Mouse (Mus musculus) intestine, embryonic 15.5 days (tissue): ENCODE data around the gene Tnfrsf11a. TPM values are rescaled to one million over a fixed set of nuclear protein-coding genes. Genes with fewer than 3 reads are reported as not detected.
"Not testable (repeated sequence)": the region's sequence is repeated elsewhere in the genome, so short reads cannot be mapped to it uniquely, and the experiment has no call there.

ENCODE experiments used
- ATAC-seq: fragments of 200-750 bp; cut with Nextera tagmentation; 2 replicates; pipeline ENCODE4 v1.8.0; 2017; ENCODE audit warnings: moderate TSS enrichment, moderate library complexity
- H3K27ac ChIP-seq: fragments of 300-500 bp; sonication (generic); 2 replicates; pipeline ENCODE4 v1.5.1; 2015; ENCODE audit warnings: mild to moderate bottlenecking, inconsistent platforms
- H3K27me3 ChIP-seq: fragments of 300-500 bp; sonication (generic); replicated peaks from 2 replicates; pipeline ENCODE4 v1.6.1; 2015; ENCODE audit warnings: inconsistent platforms
- H3K36me3 ChIP-seq: fragments of 300-500 bp; sonication (generic); 2 replicates; pipeline ENCODE4 v1.6.1; 2015; ENCODE audit warnings: inconsistent platforms
- H3K4me1 ChIP-seq: fragments of 300-500 bp; sonication (generic); replicated peaks from 2 replicates; pipeline ENCODE4 v1.6.1; 2015; ENCODE audit warnings: inconsistent platforms
- H3K4me2 ChIP-seq: fragments of 300-500 bp; sonication (generic); replicated peaks from 2 replicates; pipeline ENCODE4 v1.6.1; 2015; ENCODE audit warnings: mild to moderate bottlenecking, inconsistent platforms
- H3K4me3 ChIP-seq: fragments of 300-500 bp; sonication (generic); replicated peaks from 2 replicates; pipeline ENCODE4 v1.5.1; 2015; ENCODE audit warnings: inconsistent platforms
- H3K9ac ChIP-seq: fragments of 300-500 bp; sonication (generic); 2 replicates; pipeline ENCODE4 v1.6.1; 2015; ENCODE audit warnings: inconsistent platforms
- H3K9me3 ChIP-seq: fragments of 300-500 bp; sonication (generic); 2 replicates; pipeline ENCODE4 v1.6.1; 2016; ENCODE audit warnings: inconsistent platforms
- WGBS: fragments of 180-500 bp; shearing (Covaris S2); methylation state at CpG from one replicate; pipeline ENCODE4 v1.1.7; 2015; 5-methylcytosine and 5-hydroxymethylcytosine counted together
- polyA plus RNA-seq: library from polyadenylated mRNA; unstranded; fragments of >200 nt; fragmentation: Nextera tagmentation; extraction: Ambion mirVana; gene quantifications from 2 replicates; pipeline ENCODE4 v1.2.1, GENCODE M21; 2015

Gene Tnfrsf11a
- polyA plus RNA-seq, 1 experiment from 2014 or later: 9.1 TPM

DNA sequence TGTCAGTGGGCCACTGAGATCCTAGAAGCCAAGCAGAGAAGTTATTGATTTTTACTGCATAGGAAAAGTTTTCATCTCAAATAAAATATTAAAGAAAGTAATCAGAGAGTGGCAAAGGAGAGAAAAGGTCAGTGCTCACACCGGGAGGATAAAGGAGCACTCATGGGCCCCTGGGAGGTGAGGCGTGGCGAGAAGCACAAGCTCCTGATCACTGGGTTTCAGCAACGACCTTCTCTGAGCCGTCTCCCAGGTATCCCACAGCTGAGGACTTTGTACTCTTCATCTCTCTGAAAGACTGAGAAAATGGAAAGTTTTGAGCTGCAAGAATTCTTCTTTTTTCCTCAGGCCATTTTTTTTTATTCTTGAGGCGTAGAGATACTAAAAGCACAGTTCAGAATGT is 14.2 kb downstream of the Tnfrsf11a start:
- no peak overlapping the region for H3K4me3 ChIP-seq
- no peak overlapping the region for H3K27ac ChIP-seq
- H3K9ac ChIP-seq: no peak overlapping the region
- no peak overlapping the region for H3K4me2 ChIP-seq
- no peaks in the 10 kb centered on the region for H3K27me3 ChIP-seq
- 0 out of 2 replicates have a peak, but pooled peaks cover 8% of the 10 kb centered on the region for H3K4me1 ChIP-seq
- no peaks in the 10 kb centered on the region for H3K36me3 ChIP-seq
- H3K9me3 ChIP-seq: peaks cover 4% of the 10 kb centered on the region; the same call in 1 of the 2 replicates
- WGBS: 74% methylated on average over 6 of the region's 6 CpGs
- ATAC-seq: peak; percentile 55; the same call in 1 of the 2 replicates

DNA sequence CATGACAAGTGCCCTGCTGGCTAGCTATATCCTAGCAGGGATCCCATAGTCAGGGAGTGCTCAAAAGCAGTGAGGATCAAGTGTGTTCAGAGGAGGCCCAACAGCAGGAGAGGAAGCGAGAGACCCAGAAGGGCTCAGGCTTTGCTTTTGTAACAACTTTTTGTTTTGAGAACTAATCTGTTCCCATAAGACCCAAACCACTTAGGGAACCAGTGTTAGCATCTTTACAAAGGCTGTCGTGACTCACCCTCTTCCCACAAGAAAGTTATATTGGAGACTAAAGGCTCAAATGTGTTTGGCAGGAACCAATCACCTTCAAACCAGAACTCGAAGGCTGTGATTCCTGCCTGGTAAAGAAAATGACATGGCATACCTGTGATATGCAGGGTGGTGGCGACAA is 15.2 kb downstream of the Tnfrsf11a start:
- Histone ChIP-seq H3K4me2 (no peak overlapping the region), H3K9me3 (peaks cover 4% of the 10 kb centered on the region; the same call in 1 of the 2 replicates), H3K9ac (no peak overlapping the region), H3K36me3 (no peaks in the 10 kb centered on the region), H3K27me3 (no peaks in the 10 kb centered on the region), H3K4me3 (no peak overlapping the region), H3K4me1 (0 out of 2 replicates have a peak, but pooled peaks cover 5% of the 10 kb centered on the region), H3K27ac (no peak overlapping the region)
- 85% methylated on average over 4 of the region's 4 CpGs for WGBS
- no peak for ATAC-seq

- Histone ChIP-seq H3K27ac (no peak overlapping the region), H3K36me3 (no peaks in the 10 kb centered on the region), H3K27me3 (no peaks in the 10 kb centered on the region), H3K9ac (no peak overlapping the region), H3K4me3 (no peak overlapping the region), H3K4me1 (no peaks in the 10 kb centered on the region; the same call in 1 of the 2 replicates), H3K9me3 (peaks cover 4% of the 10 kb centered on the region; the same call in 1 of the 2 replicates), H3K4me2 (no peak overlapping the region)
- ATAC-seq: no peak
- 82% methylated on average over 6 of the region's 6 CpGs for WGBS
Measured at GRCm38 (mm10) chr1:105800570-105800969, 20.1 kb downstream of the Tnfrsf11a start.

GRCm38 (mm10) chr1:105801252-105801651 is 20.7 kb downstream of the Tnfrsf11a start:
- Histone ChIP-seq H3K4me1 (no peaks in the 10 kb centered on the region; the same call in 1 of the 2 replicates), H3K27me3 (no peaks in the 10 kb centered on the region), H3K4me2 (no peak overlapping the region), H3K9ac (no peak overlapping the region), H3K27ac (no peak overlapping the region), H3K4me3 (no peak overlapping the region), H3K9me3 (no peaks in the 10 kb centered on the region), H3K36me3 (no peaks in the 10 kb centered on the region)
- ATAC-seq: no peak

DNA sequence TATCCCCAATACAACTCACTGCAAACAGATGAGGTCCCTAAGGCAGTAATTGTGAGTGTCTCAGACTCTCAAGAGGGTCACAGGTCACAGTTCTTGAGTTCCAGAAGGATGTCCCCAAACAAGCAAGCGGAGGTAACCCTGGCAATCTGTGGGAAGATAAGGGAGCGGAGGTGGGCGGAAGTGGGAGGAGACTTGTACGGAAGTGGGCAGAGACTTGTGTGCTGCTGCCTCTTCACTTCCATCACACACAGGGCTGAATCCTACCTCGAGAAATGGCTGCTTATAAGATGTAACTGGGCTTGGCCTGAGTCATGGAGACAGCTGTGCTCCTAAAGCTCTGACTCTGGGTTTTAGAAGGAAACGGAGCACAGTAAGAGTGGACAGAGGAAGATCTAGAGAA is 22.4 kb downstream of the Tnfrsf11a start:
- no peak overlapping the region for H3K4me2 ChIP-seq
- no peak overlapping the region for H3K27ac ChIP-seq
- H3K4me3 ChIP-seq: no peak overlapping the region
- no peak for ATAC-seq
- no peaks in the 10 kb centered on the region for H3K27me3 ChIP-seq
- no peaks in the 10 kb centered on the region for H3K36me3 ChIP-seq
- no peaks in the 10 kb centered on the region; the same call in 1 of the 2 replicates for H3K4me1 ChIP-seq
- no peaks in the 10 kb centered on the region for H3K9me3 ChIP-seq
- H3K9ac ChIP-seq: no peak overlapping the region
- WGBS: 47% methylated on average over 6 of the region's 6 CpGs

- no peak for ATAC-seq
- Histone ChIP-seq H3K36me3 (no peaks in the 10 kb centered on the region), H3K4me1 (no peaks in the 10 kb centered on the region; the same call in 1 of the 2 replicates), H3K27me3 (no peaks in the 10 kb centered on the region), H3K9ac (no peak overlapping the region), H3K9me3 (no peaks in the 10 kb centered on the region), H3K4me3 (no peak overlapping the region), H3K27ac (no peak overlapping the region), H3K4me2 (no peak overlapping the region)
- 63% methylated on average over 3 of the region's 3 CpGs for WGBS
Measured at GRCm38 (mm10) chr1:105804285-105804684, 23.8 kb downstream of the Tnfrsf11a start.

DNA sequence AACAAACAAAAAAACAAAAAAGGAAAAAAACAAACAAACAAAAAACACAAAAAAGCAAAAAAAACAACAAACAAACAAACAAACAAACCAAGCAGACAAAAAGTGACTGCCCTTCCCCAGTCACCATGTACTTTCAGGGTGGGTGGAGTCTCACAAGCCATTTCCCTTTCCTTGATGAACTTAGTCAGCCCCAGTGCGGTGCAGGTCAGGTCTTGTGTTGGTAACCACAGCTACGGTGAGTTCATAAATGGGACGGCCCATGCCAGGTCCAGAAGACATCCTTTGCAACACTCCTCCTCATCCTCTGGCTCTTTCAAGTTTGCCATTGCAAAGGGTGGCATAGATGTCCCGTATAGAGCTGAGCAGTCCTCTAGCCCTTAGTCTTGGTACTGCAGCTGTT is 25.0 kb downstream of the Tnfrsf11a start:
- no peak overlapping the region for H3K27ac ChIP-seq
- H3K4me2 ChIP-seq: no peak overlapping the region
- H3K36me3 ChIP-seq: no peaks in the 10 kb centered on the region
- WGBS: 83% methylated on average over 4 of the region's 4 CpGs
- ATAC-seq: peak; percentile 7; the same call in 1 of the 2 replicates
- H3K27me3 ChIP-seq: no peaks in the 10 kb centered on the region
- no peaks in the 10 kb centered on the region; the same call in 1 of the 2 replicates for H3K4me1 ChIP-seq
- H3K4me3 ChIP-seq: no peak overlapping the region
- no peaks in the 10 kb centered on the region for H3K9me3 ChIP-seq
- H3K9ac ChIP-seq: no peak overlapping the region

- peak; percentile 59 for ATAC-seq
- Histone ChIP-seq H3K4me1 (no peaks in the 10 kb centered on the region; the same call in 1 of the 2 replicates), H3K27me3 (no peaks in the 10 kb centered on the region), H3K36me3 (no peaks in the 10 kb centered on the region), H3K9ac (no peak overlapping the region), H3K4me3 (no peak overlapping the region), H3K27ac (no peak overlapping the region), H3K4me2 (no peak overlapping the region), H3K9me3 (no peaks in the 10 kb centered on the region)
- 86% methylated on average over 10 of the region's 10 CpGs for WGBS
Measured at GRCm38 (mm10) chr1:105807028-105807722, 26.7 kb downstream of the Tnfrsf11a start.

GRCm38 (mm10) chr1:105812027-105812426 is 31.5 kb downstream of the Tnfrsf11a start:
- H3K4me1 ChIP-seq: 0 out of 2 replicates have a peak, but pooled peaks cover 11% of the 10 kb centered on the region
- ATAC-seq, H3K36me3 ChIP-seq, H3K4me2 ChIP-seq, H3K9ac ChIP-seq, H3K27me3 ChIP-seq, H3K27ac ChIP-seq, H3K4me3 ChIP-seq, H3K9me3 ChIP-seq: not testable (repeated sequence)

- no peaks in the 10 kb centered on the region for H3K9me3 ChIP-seq
- ATAC-seq: peak; percentile 67
Measured at GRCm38 (mm10) chr1:105812960-105813708, 32.6 kb downstream of the Tnfrsf11a start.

DNA sequence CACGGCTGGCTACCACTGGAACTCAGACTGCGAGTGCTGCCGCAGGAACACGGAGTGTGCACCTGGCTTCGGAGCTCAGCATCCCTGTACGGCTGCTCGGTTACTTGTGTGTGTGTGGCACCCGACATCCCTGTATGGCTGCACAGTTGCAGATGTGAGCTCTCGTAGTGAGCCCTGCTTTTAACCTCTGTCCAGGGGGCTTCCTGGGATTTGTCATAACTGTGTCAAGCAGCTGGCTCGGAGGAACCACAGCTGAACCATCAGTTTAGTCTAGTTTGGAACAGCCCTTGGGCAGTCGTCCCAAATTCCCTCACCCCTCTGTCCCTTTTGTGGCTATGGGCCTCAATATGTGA is 33.2 kb downstream of the Tnfrsf11a start:
- Histone ChIP-seq H3K9ac (no peak overlapping the region), H3K9me3 (no peaks in the 10 kb centered on the region), H3K36me3 (no peaks in the 10 kb centered on the region), H3K27me3 (no peaks in the 10 kb centered on the region), H3K4me1 (0 out of 2 replicates have a peak, but pooled peaks cover 11% of the 10 kb centered on the region), H3K27ac (peak overlapping the region; percentile 29; the same call in 1 of the 2 replicates), H3K4me2 (peak overlapping the region; percentile 42; the same call in 1 of the 2 replicates), H3K4me3 (no peak overlapping the region)
- 42% methylated on average over 11 of the region's 11 CpGs for WGBS
- peak; percentile 67 for ATAC-seq

More at GRCm38 (mm10) chr1:105812960-105813708, 32.6 kb downstream of the Tnfrsf11a start:
- 58% methylated on average over 20 of the region's 20 CpGs for WGBS
- no peaks in the 10 kb centered on the region for H3K27me3 ChIP-seq
- no peak overlapping the region for H3K9ac ChIP-seq
- 0 out of 2 replicates have a peak, but pooled peaks cover 11% of the 10 kb centered on the region for H3K4me1 ChIP-seq
- peak overlapping the region; percentile 29; the same call in 1 of the 2 replicates for H3K27ac ChIP-seq
- H3K36me3 ChIP-seq: no peaks in the 10 kb centered on the region
- no peak overlapping the region for H3K4me3 ChIP-seq
- peak overlapping the region; percentile 42; the same call in 1 of the 2 replicates for H3K4me2 ChIP-seq
